Mouse (Mus musculus) ES-Bruce4 (cell line): ENCODE measurements at regions not wholly inside any gene's neighbourhood (a gene's known extent, or its start where the extent isn't known, plus 50 kb on each side); places are given as distances from the start of the nearest gene placed in this dataset.

Experiments used
- H3K27ac ChIP-seq: 2 replicates; pipeline ENCODE4 v1.5.1; 2012; ENCODE audit warnings: low read length, inconsistent platforms; ENCODE audit not compliant: insufficient read depth
- H3K27me3 ChIP-seq: 2 replicates; pipeline ENCODE4 v1.6.1; 2012; ENCODE audit warnings: mild to moderate bottlenecking, low read length, inconsistent platforms; ENCODE audit not compliant: control insufficient read depth, poor library complexity, insufficient read depth, severe bottlenecking
- H3K36me3 ChIP-seq: 2 replicates; pipeline ENCODE4 v1.6.1; 2012; ENCODE audit warnings: inconsistent platforms, mild to moderate bottlenecking, low read length, moderate library complexity; ENCODE audit not compliant: control insufficient read depth, poor library complexity, insufficient read depth, severe bottlenecking
- H3K4me1 ChIP-seq: one replicate; pipeline ENCODE4 v1.8.1; 2011; ENCODE audit warnings: low read length; ENCODE audit not compliant: control insufficient read depth, insufficient read depth
- H3K4me3 ChIP-seq: 2 replicates; pipeline ENCODE4 v1.5.1; 2011; ENCODE audit warnings: low read depth, mild to moderate bottlenecking, low read length
- H3K9ac ChIP-seq: 2 replicates; pipeline ENCODE4 v1.6.1; 2012; ENCODE audit warnings: low read depth, mild to moderate bottlenecking, inconsistent platforms; ENCODE audit not compliant: poor library complexity, severe bottlenecking
- H3K9me3 ChIP-seq: replicated peaks from 2 replicates; pipeline ENCODE4 v1.6.1; 2012; ENCODE audit warnings: mild to moderate bottlenecking, low read length, inconsistent platforms; ENCODE audit not compliant: control insufficient read depth, poor library complexity, insufficient read depth, severe bottlenecking
- CTCF ChIP-seq: IDR thresholded peaks from one replicate; pipeline ENCODE4 v1.8.1; 2011; ENCODE audit warnings: low read depth, low read length
- EP300 ChIP-seq: IDR thresholded peaks from 2 replicates; pipeline ENCODE4 v1.6.1; 2011; ENCODE audit warnings: low read depth, low read length; ENCODE audit not compliant: insufficient read depth
- POLR2A ChIP-seq: IDR thresholded peaks from one replicate; pipeline ENCODE4 v1.8.1; 2011; ENCODE audit warnings: low read length; ENCODE audit not compliant: insufficient read depth

GRCm38 (mm10) chr3:53729810-53730209 lies 72.7 kb upstream of the Frem2 start:
- Histone ChIP-seq H3K27me3 (no peaks in the 10 kb centered on the region; the same call in 1 of the 2 replicates), H3K27ac (no peak overlapping the region), H3K36me3 (no peaks in the 10 kb centered on the region), H3K9ac (no peak overlapping the region), H3K4me1 (no peaks in the 10 kb centered on the region), H3K9me3 (no peaks in the 10 kb centered on the region), H3K4me3 (no peak overlapping the region)
- no peak for TF ChIP-seq EP300
- TF ChIP-seq CTCF, result peak; percentile 43

- H3K9me3 ChIP-seq, result no peaks in the 10 kb centered on the region
- TF ChIP-seq CTCF (no peak), EP300 (no peak), POLR2A (no peak)
- no peaks in the 10 kb centered on the region for H3K4me1 ChIP-seq
- no peak overlapping the region for H3K27ac ChIP-seq
- no peaks in the 10 kb centered on the region; the same call in 1 of the 2 replicates for H3K27me3 ChIP-seq
- H3K4me3 ChIP-seq, result no peak overlapping the region
- no peaks in the 10 kb centered on the region for H3K36me3 ChIP-seq
- no peak overlapping the region for H3K9ac ChIP-seq
These were observed 72.0 kb upstream of the Frem2 start for GRCm38 (mm10) chr3:53729131-53729530.

- Histone ChIP-seq H3K4me3 (no peak overlapping the region), H3K27ac (no peak overlapping the region), H3K9ac (no peak overlapping the region), H3K36me3 (no peaks in the 10 kb centered on the region), H3K4me1 (no peaks in the 10 kb centered on the region), H3K9me3 (no peaks in the 10 kb centered on the region), H3K27me3 (no peaks in the 10 kb centered on the region)
- no peak for TF ChIP-seq CTCF
- TF ChIP-seq EP300, result no peak
- no peak for TF ChIP-seq POLR2A
These were observed 70.6 kb upstream of the Frem2 start for GRCm38 (mm10) chr3:53727737-53728136.

- Histone ChIP-seq H3K9ac (no peak overlapping the region), H3K4me3 (no peak overlapping the region), H3K27me3 (no peaks in the 10 kb centered on the region), H3K27ac (no peak overlapping the region), H3K9me3 (no peaks in the 10 kb centered on the region), H3K36me3 (no peaks in the 10 kb centered on the region), H3K4me1 (no peaks in the 10 kb centered on the region)
- TF ChIP-seq EP300 (no peak), POLR2A (no peak), CTCF (no peak)
These were observed 49.9 kb upstream of the Frem2 start for GRCm38 (mm10) chr3:53707101-53707500.
